Mouse (Mus musculus): Measurements from ENCODE around the gene Naa10. TPM values are rescaled to one million over a fixed set of nuclear protein-coding genes. Genes with fewer than 3 reads are reported as not detected.

Gene Naa10
- polyA plus RNA-seq, 1 experiment, result 87.9 TPM

DNA sequence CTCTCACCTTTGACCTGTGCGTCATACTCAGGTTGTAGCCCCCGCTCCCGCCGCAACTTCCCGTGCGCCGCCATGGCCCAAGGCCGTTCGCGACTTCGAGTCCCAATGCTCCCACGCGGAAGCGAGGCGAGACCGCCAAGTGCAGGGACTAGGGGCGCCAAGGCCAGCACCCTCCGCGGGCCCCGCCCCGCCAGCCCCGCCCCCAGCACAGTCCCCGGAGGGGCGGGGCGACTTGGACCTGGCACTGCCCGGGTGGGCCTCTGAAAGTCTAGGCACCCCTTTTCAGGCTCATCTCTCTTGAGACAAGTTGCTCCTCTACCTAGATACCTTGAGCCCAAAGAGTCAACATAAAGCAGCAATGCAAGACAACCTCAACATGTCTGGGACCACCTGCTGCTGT lies 10.6 kb downstream of the Naa10 start:
- Histone ChIP-seq H3K4me1 (ENCODE audit: control insufficient read depth, insufficient read depth, low read length) (no peaks in the 10 kb centered on the region), H3K9me3 (replicated peaks; ENCODE audit: control insufficient read depth, insufficient read depth, low read length, poor library complexity, severe bottlenecking) (no peaks in the 10 kb centered on the region), H3K27ac (ENCODE audit: insufficient read depth, low read length) (no peak overlapping the region), H3K36me3 (ENCODE audit: control insufficient read depth, insufficient read depth, low read length, poor library complexity, severe bottlenecking) (no peaks in the 10 kb centered on the region), H3K27me3 (ENCODE audit: control insufficient read depth, insufficient read depth, low read length, poor library complexity, severe bottlenecking) (no peaks in the 10 kb centered on the region), H3K4me3 (ENCODE audit: low read depth, low read length) (peak overlapping the region; percentile 30), H3K9ac (ENCODE audit: low read depth, poor library complexity, severe bottlenecking) (peak overlapping the region; percentile 34; the same call in 1 of the 2 replicates)
- TF ChIP-seq POLR2A (IDR thresholded peaks at IDR 0.05; ENCODE audit: insufficient read depth, low read length) (no peak), CTCF (IDR thresholded peaks at IDR 0.05; ENCODE audit: low read depth, low read length) (no peak), EP300 (IDR thresholded peaks at IDR 0.05; ENCODE audit: insufficient read depth, low read depth, low read length) (no peak)

DNA sequence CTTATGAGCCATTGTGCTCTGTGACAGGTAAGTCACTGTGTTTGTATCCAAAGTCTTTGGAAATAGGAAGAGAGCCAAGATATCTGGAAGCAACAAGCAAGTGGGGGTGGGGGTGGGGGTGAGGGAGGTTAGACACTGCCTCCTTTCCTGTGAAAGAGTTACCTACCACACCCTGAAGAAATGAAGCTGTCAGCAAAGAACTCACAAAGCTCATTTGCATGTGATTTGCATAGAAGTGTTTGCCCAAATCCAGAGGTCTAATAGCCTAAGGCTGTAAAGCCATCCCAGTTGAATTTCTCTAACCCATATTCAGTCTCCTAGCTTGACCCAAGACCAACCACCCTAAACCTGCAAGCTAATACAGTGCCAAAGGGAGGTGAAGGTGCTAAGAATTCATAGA lies 11.3 kb downstream of the Naa10 start:
- TF ChIP-seq POLR2A (IDR thresholded peaks at IDR 0.05; ENCODE audit: insufficient read depth, low read length), result no peak

DNA sequence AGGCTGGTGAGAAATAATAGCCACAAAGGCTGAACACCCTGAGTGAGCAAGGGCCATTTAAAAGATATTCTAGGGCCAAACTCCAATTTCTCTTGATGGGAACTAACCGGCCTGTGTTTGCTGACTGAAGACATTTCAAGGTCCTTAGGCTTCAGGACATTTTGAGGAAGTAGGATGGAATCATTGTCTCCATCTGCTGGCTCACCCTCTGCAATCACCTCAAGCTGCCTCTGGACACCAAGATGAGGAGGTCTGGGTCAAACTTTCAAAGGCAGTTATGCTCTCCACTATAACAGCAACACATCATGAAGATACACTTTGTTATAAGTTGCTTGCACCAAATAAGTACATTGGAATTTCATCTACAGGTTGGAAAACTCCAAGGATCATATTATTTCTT lies 11.7 kb downstream of the Naa10 start:
- H3K27me3 ChIP-seq (ENCODE audit: control insufficient read depth, insufficient read depth, low read length, poor library complexity, severe bottlenecking), result no peaks in the 10 kb centered on the region
- H3K4me3 ChIP-seq (ENCODE audit: low read depth, low read length), result no peak overlapping the region
- no peak overlapping the region for H3K9ac ChIP-seq (ENCODE audit: low read depth, poor library complexity, severe bottlenecking)
- no peak for TF ChIP-seq CTCF (IDR thresholded peaks at IDR 0.05; ENCODE audit: low read depth, low read length)
- no peak overlapping the region; the same call in 1 of the 2 replicates for H3K27ac ChIP-seq (ENCODE audit: insufficient read depth, low read length)
- H3K4me1 ChIP-seq (ENCODE audit: control insufficient read depth, insufficient read depth, low read length), result no peaks in the 10 kb centered on the region
- H3K9me3 ChIP-seq (replicated peaks; ENCODE audit: control insufficient read depth, insufficient read depth, low read length, poor library complexity, severe bottlenecking), result no peaks in the 10 kb centered on the region
- H3K36me3 ChIP-seq (ENCODE audit: control insufficient read depth, insufficient read depth, low read length, poor library complexity, severe bottlenecking), result no peaks in the 10 kb centered on the region

More for the DNA sequence above, 11.3 kb downstream of the Naa10 start:
- Histone ChIP-seq H3K27me3 (ENCODE audit: control insufficient read depth, insufficient read depth, low read length, poor library complexity, severe bottlenecking) (no peaks in the 10 kb centered on the region), H3K4me3 (ENCODE audit: low read depth, low read length) (peak overlapping the region; percentile 30; the same call in 1 of the 2 replicates), H3K27ac (ENCODE audit: insufficient read depth, low read length) (no peak overlapping the region), H3K9ac (ENCODE audit: low read depth, poor library complexity, severe bottlenecking) (peak overlapping the region; percentile 34; the same call in 1 of the 2 replicates), H3K9me3 (replicated peaks; ENCODE audit: control insufficient read depth, insufficient read depth, low read length, poor library complexity, severe bottlenecking) (no peaks in the 10 kb centered on the region), H3K4me1 (ENCODE audit: control insufficient read depth, insufficient read depth, low read length) (no peaks in the 10 kb centered on the region), H3K36me3 (ENCODE audit: control insufficient read depth, insufficient read depth, low read length, poor library complexity, severe bottlenecking) (no peaks in the 10 kb centered on the region)

- H3K36me3 ChIP-seq (ENCODE audit: control insufficient read depth, insufficient read depth, low read length, poor library complexity, severe bottlenecking), result no peaks in the 10 kb centered on the region
- H3K9ac ChIP-seq (ENCODE audit: low read depth, poor library complexity, severe bottlenecking), result no peak overlapping the region
- no peak overlapping the region for H3K27ac ChIP-seq (ENCODE audit: insufficient read depth, low read length)
- H3K4me1 ChIP-seq (ENCODE audit: control insufficient read depth, insufficient read depth, low read length), result no peaks in the 10 kb centered on the region
- no peaks in the 10 kb centered on the region for H3K27me3 ChIP-seq (ENCODE audit: control insufficient read depth, insufficient read depth, low read length, poor library complexity, severe bottlenecking)
- H3K4me3 ChIP-seq (ENCODE audit: low read depth, low read length), result no peak overlapping the region
- no peak for TF ChIP-seq POLR2A (IDR thresholded peaks at IDR 0.05; ENCODE audit: insufficient read depth, low read length)
- TF ChIP-seq CTCF (IDR thresholded peaks at IDR 0.05; ENCODE audit: low read depth, low read length), result no peak
- no peak for TF ChIP-seq EP300 (IDR thresholded peaks at IDR 0.05; ENCODE audit: insufficient read depth, low read depth, low read length)
- H3K9me3 ChIP-seq (replicated peaks; ENCODE audit: control insufficient read depth, insufficient read depth, low read length, poor library complexity, severe bottlenecking), result no peaks in the 10 kb centered on the region
Measured at GRCm38 (mm10) chrX:73897959-73898358, 23.8 kb downstream of the Naa10 start.

DNA sequence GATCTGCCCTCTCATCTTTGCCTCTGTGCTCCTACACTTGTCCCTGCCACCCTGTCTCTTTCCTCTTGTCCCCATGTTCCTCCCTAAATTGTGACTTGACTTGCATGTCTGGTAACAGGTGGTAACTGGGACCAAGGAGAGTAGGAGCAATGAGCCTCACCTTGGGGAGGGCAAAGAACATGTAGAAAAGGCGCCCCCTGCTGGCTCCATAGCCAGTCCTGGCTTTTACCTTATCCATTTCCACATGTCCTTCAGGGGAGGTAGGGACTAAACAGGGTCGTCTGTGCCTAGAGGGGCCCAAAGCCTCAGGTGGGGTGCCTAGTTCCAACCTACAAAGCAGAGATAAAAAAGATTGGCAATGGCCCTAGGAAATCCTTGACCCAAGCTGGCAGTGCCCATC lies 26.0 kb downstream of the Naa10 start, which contains the start of gene L1cam:
Gene L1cam, minus strand, starts transcription at position 387 of the 400 bp plus-strand sequence.
- no peak within 1 kb of the TSS for H3K4me3 ChIP-seq (ENCODE audit: low read depth, low read length)
- peak; percentile 48 for TF ChIP-seq CTCF (IDR thresholded peaks at IDR 0.05; ENCODE audit: low read depth, low read length)
- no peak for TF ChIP-seq EP300 (IDR thresholded peaks at IDR 0.05; ENCODE audit: insufficient read depth, low read depth, low read length)
- H3K36me3 ChIP-seq (ENCODE audit: control insufficient read depth, insufficient read depth, low read length, poor library complexity, severe bottlenecking), result no peaks in the 10 kb centered on the region
- H3K27ac ChIP-seq (ENCODE audit: insufficient read depth, low read length), result no peak within 1 kb of the TSS
- H3K9me3 ChIP-seq (replicated peaks; ENCODE audit: control insufficient read depth, insufficient read depth, low read length, poor library complexity, severe bottlenecking), result no peaks in the 10 kb centered on the region
- H3K9ac ChIP-seq (ENCODE audit: low read depth, poor library complexity, severe bottlenecking), result no peak within 1 kb of the TSS
- no peaks in the 10 kb centered on the region for H3K27me3 ChIP-seq (ENCODE audit: control insufficient read depth, insufficient read depth, low read length, poor library complexity, severe bottlenecking)
- H3K4me1 ChIP-seq (ENCODE audit: control insufficient read depth, insufficient read depth, low read length), result no peaks in the 10 kb centered on the region

DNA sequence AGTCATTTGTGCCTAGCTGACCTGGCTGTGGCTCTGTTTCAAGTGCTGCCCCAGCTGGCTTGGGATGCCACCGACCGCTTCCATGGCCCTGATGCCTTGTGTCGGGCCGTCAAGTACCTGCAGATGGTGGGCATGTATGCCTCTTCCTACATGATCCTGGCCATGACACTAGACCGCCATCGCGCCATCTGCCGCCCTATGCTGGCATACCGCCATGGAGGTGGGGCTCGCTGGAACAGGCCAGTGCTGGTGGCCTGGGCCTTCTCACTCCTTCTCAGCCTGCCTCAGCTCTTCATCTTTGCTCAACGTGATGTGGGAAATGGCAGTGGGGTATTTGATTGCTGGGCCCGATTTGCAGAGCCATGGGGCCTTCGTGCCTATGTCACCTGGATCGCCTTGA lies 28.9 kb downstream of the Naa10 start:
- H3K27me3 ChIP-seq (ENCODE audit: control insufficient read depth, insufficient read depth, low read length, poor library complexity, severe bottlenecking), result no peaks in the 10 kb centered on the region

More for the DNA sequence above, 28.9 kb downstream of the Naa10 start:
- TF ChIP-seq POLR2A (IDR thresholded peaks at IDR 0.05; ENCODE audit: insufficient read depth, low read length) (no peak), EP300 (IDR thresholded peaks at IDR 0.05; ENCODE audit: insufficient read depth, low read depth, low read length) (no peak), CTCF (IDR thresholded peaks at IDR 0.05; ENCODE audit: low read depth, low read length) (no peak)
- Histone ChIP-seq H3K27ac (ENCODE audit: insufficient read depth, low read length) (no peak overlapping the region), H3K36me3 (ENCODE audit: control insufficient read depth, insufficient read depth, low read length, poor library complexity, severe bottlenecking) (no peaks in the 10 kb centered on the region), H3K4me3 (ENCODE audit: low read depth, low read length) (no peak overlapping the region), H3K9me3 (replicated peaks; ENCODE audit: control insufficient read depth, insufficient read depth, low read length, poor library complexity, severe bottlenecking) (no peaks in the 10 kb centered on the region), H3K4me1 (ENCODE audit: control insufficient read depth, insufficient read depth, low read length) (no peaks in the 10 kb centered on the region), H3K9ac (ENCODE audit: low read depth, poor library complexity, severe bottlenecking) (no peak overlapping the region)

Data from ES-Bruce4 (cell line).